Mouse (Mus musculus): ENCODE data around the gene Rnasek.

DNA sequence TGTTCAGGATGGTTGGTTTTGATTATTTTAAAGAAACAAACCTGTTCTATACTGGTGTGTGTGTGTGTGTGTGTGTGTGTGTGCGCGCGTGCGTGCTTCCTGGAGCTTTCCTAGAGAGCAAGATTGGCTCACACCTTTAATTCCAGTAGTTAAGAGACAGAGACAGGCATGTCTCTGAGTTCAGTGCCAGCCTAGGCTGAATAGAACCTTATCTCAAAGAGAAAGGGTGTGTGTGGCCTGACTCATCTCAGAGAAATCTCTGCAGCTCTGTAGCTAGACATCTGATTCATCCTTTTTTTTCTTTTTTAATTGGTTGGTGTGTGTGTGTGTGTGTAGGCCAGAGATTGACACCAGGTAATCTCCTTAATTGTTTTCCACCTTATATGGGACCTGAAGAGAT is 19.4 kb upstream of the Rnasek start:
- no peak for TF ChIP-seq POLR2A (IDR thresholded peaks at IDR 0.05; ENCODE audit: extremely low read depth, insufficient read depth, low read length)
- TF ChIP-seq CTCF (IDR thresholded peaks at IDR 0.05; ENCODE audit: low read depth, low read length) = no peak
